Comparison of ENCODE assay signal across 9 mouse cellular contexts in the genomic region with DNA sequence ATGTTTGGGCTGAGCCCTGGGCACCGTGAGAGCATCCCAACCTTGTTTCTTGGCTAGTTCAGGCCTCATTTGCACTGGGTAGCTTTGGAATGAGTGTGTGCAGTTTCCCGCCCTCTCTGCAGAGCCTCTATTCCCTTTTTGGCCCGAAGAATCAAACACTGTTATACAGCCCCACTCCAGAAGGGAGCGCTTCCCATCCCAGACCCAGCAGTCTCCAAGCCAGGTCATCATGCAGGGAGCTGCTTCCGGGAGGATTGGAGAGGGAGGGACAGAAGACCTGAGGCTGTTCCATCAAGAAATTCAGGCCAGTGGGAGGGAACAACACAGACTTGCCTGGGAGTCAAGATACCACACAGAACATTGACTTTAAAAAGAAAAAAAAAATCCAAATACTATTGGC. TPM values are rescaled to one million over a fixed set of nuclear protein-coding genes. Genes with fewer than 3 reads are reported as not detected.
DNase-seq lines count a peak whose midpoint lies in the region; ATAC-seq lines count a peak whose summit lies in the region.
"Had no signal": no experiment of that assay in that cellular context is flagged by ENCODE, and none has a peak within 500 bp of the region (broad histone marks: within the 10 kb centered on the region; RNA-seq: fewer than 3 reads in every experiment).

No protein-coding gene starts in this region.

- peaks cover 16% of the 10 kb centered on the region for H3K4me1 ChIP-seq in midbrain, embryonic 14.5 days (ENCODE audit: control insufficient read depth, insufficient read depth, low read length)
- H3K4me1 ChIP-seq in midbrain, embryonic 11.5 days (ENCODE audit: control insufficient read depth, insufficient read depth, low read length), result peaks cover 5% of the 10 kb centered on the region

- WGBS in midbrain, embryonic 14.5 days, result 49% methylated on average over 5 of the region's 5 CpGs
- WGBS in midbrain, embryonic 11.5 days, result 52% methylated on average over 5 of the region's 5 CpGs

- no peak overlapping the region for H3K9ac ChIP-seq in midbrain, embryonic 14.5 days (replicated peaks; ENCODE audit: low read length)
- H3K9ac ChIP-seq in midbrain, embryonic 11.5 days (ENCODE audit: low read length), result no peak overlapping the region; the same call in 1 of the 2 replicates

- H3K4me3 ChIP-seq in midbrain, embryonic 14.5 days (replicated peaks; ENCODE audit: low read depth, low read length), result 0 out of 2 replicates have a peak overlapping the region, but pooled peaks have one; percentile 7
- no peak overlapping the region for H3K4me3 ChIP-seq in midbrain, embryonic 11.5 days (ENCODE audit: low read depth, low read length)

- H3K27ac ChIP-seq in midbrain, embryonic 14.5 days (replicated peaks; ENCODE audit: low read depth, low read length), result no peak overlapping the region
- no peak overlapping the region for H3K27ac ChIP-seq in midbrain, embryonic 11.5 days (ENCODE audit: low read depth, low read length)

- H3K27me3 ChIP-seq in midbrain, embryonic 14.5 days (ENCODE audit: control insufficient read depth, insufficient read depth, low read length), result no peaks in the 10 kb centered on the region
- no peaks in the 10 kb centered on the region for H3K27me3 ChIP-seq in midbrain, embryonic 11.5 days (ENCODE audit: control insufficient read depth, insufficient read depth, low read length)

- 0 out of 2 replicates have a peak, but pooled peaks cover 4% of the 10 kb centered on the region for H3K36me3 ChIP-seq in midbrain, embryonic 14.5 days (ENCODE audit: control insufficient read depth, insufficient read depth, low read length)
- no peaks in the 10 kb centered on the region for H3K36me3 ChIP-seq in midbrain, embryonic 11.5 days (ENCODE audit: control insufficient read depth, insufficient read depth, low read length)

- DNase-seq in gastrocnemius, postnatal 25 days, result peak; percentile 11
- no peak for DNase-seq in gastrocnemius, postnatal 4 days (ENCODE audit: low spot score in 2 of 2)
- no peak for DNase-seq in midbrain, embryonic 14.5 days
- no peak for DNase-seq in midbrain, embryonic 11.5 days (ENCODE audit: low spot score, missing footprints)
- peak; percentile 77 to 81 for DNase-seq in cerebellum, postnatal 36 days
- DNase-seq in retina, postnatal 1 day, result peak; percentile 28
- DNase-seq in adrenal gland, postnatal 4 days (ENCODE audit: low spot score in 2 of 2), result no peak
- no peak for DNase-seq in frontal cortex, postnatal 25 days (ENCODE audit: low spot score in 2 of 2)
- DNase-seq: kidney, adult 8-10 months had no signal

- peak overlapping the region; percentile 81 for H3K4me2 ChIP-seq in midbrain, embryonic 14.5 days (ENCODE audit: low read length)
- no peak overlapping the region for H3K4me2 ChIP-seq in midbrain, embryonic 11.5 days

- H3K9me3 ChIP-seq in midbrain, embryonic 14.5 days (ENCODE audit: control insufficient read depth, low read length), result no peaks in the 10 kb centered on the region
- H3K9me3 ChIP-seq in midbrain, embryonic 11.5 days (ENCODE audit: control insufficient read depth, low read length), result no peaks in the 10 kb centered on the region

- no peak for ATAC-seq in midbrain, embryonic 14.5 days (ENCODE audit: low FRiP score, low TSS enrichment)
- ATAC-seq in midbrain, embryonic 11.5 days (ENCODE audit: low FRiP score), result no peak

RNA-seq across cellular contexts. Expression of a gene that starts 29.6 kb away (rescaled TPM):
- 1 to 10 TPM; 3.8 to 3.9 TPM for total RNA-seq in gastrocnemius, postnatal 25 days (2021)
- 1 to 10 TPM; 8.0 to 9.5 TPM for total RNA-seq in gastrocnemius, postnatal 4 days (2021)
- 13.8 and 16.1 TPM in 2 replicates for polyA plus RNA-seq in midbrain, embryonic 14.5 days (2014; fragmentation: Nextera tagmentation; extraction: Ambion mirVana)
- 6.3 TPM in 2 replicates for polyA plus RNA-seq in midbrain, embryonic 11.5 days (2014; fragmentation: Nextera tagmentation; extraction: Ambion mirVana)
- 10 to 100 TPM; 14.8 to 15.6 TPM for total RNA-seq in adrenal gland, postnatal 4 days (2021)

Comparison
In these comparisons a context has a peak if more than half of its experiments do, and no peak if none do; other contexts are left out.
1. DNase-seq: peak in gastrocnemius, postnatal 25 days (single experiment), cerebellum, postnatal 36 days (2 of 2) and retina, postnatal 1 day (single experiment); none in gastrocnemius, postnatal 4 days (0 of 2), midbrain, embryonic 14.5 days (single experiment), midbrain, embryonic 11.5 days (single experiment), adrenal gland, postnatal 4 days (0 of 2) and frontal cortex, postnatal 25 days (0 of 2).